Mouse (Mus musculus) megakaryocyte, adult 5-6 weeks (primary cell): ENCODE data around the gene Mfap3l. TPM values are rescaled to one million over a fixed set of nuclear protein-coding genes. Genes with fewer than 3 reads are reported as not detected.
"Not testable (repeated sequence)": the region's sequence is repeated elsewhere in the genome, so short reads cannot be mapped to it uniquely, and the experiment has no call there.

Source experiments
- ATAC-seq: 2 replicates; pipeline ENCODE4 v1.8.0; 2016; ENCODE audit warnings: mild to moderate bottlenecking, inconsistent platforms; ENCODE audit not compliant: poor library complexity, severe bottlenecking
- total RNA-seq, 2 experiments: library from RNA; stranded (forward) in 1 of 2; stranded (reverse) in 1 of 2; fragments of 153-499, 151-499 nt in 1 of 2; fragments of 221-1000, 200-1000 nt in 1 of 2; gene quantifications; 2 replicates each; pipeline versions ENCODE4 v1.2.3 to v1.2.4; 2015 to 2017

Mfap3l gene
- total RNA-seq (2015), result 1.0 and 1.4 TPM in 2 replicates
- total RNA-seq (2017), result 0.81 and 0.84 TPM in 2 replicates

- ATAC-seq, result peak; percentile 86
Observed at GRCm38 (mm10) chr8:60632250-60632932, at the start of gene Mfap3l. Mfap3l (plus strand) TSS chr8:60632827.

- ATAC-seq, result no peak
Observed at GRCm38 (mm10) chr8:60583369-60583768, 49.3 kb upstream of the Mfap3l start.

GRCm38 (mm10) chr8:60591352-60592105, 41.1 kb upstream of the Mfap3l start:
- not testable (repeated sequence) for ATAC-seq

- no peak for ATAC-seq
Observed at GRCm38 (mm10) chr8:60594761-60595160, 37.9 kb upstream of the Mfap3l start.

- ATAC-seq, result no peak
Observed at GRCm38 (mm10) chr8:60611580-60612111, 21.0 kb upstream of the Mfap3l start.

GRCm38 (mm10) chr8:60616928-60617327, 15.7 kb upstream of the Mfap3l start:
- ATAC-seq, result peak; percentile 49; the same call in 1 of the 2 replicates

- ATAC-seq, result no peak
Observed at GRCm38 (mm10) chr8:60621561-60621960, 11.1 kb upstream of the Mfap3l start.

GRCm38 (mm10) chr8:60622056-60622455, 10.6 kb upstream of the Mfap3l start:
- no peak for ATAC-seq

GRCm38 (mm10) chr8:60623438-60623837, 9.2 kb upstream of the Mfap3l start:
- ATAC-seq, result no peak

- ATAC-seq, result peak; percentile 27; the same call in 1 of the 2 replicates
Observed at GRCm38 (mm10) chr8:60624722-60625121, 7.9 kb upstream of the Mfap3l start.

GRCm38 (mm10) chr8:60627937-60628336, 4.7 kb upstream of the Mfap3l start:
- no peak for ATAC-seq

- ATAC-seq, result no peak
Observed at GRCm38 (mm10) chr8:60629059-60629458, 3.6 kb upstream of the Mfap3l start.

GRCm38 (mm10) chr8:60631504-60631934, 1.1 kb upstream of the Mfap3l start:
- peak; percentile 43 for ATAC-seq

GRCm38 (mm10) chr8:60632933-60633655, 467 bp downstream of the Mfap3l start:
- no peak for ATAC-seq

GRCm38 (mm10) chr8:60634921-60635320, 2.3 kb downstream of the Mfap3l start:
- no peak for ATAC-seq

- no peak for ATAC-seq
Observed at GRCm38 (mm10) chr8:60635846-60636245, 3.2 kb downstream of the Mfap3l start.

- no peak for ATAC-seq
Observed at GRCm38 (mm10) chr8:60640046-60640445, 7.4 kb downstream of the Mfap3l start.

- ATAC-seq, result no peak
Observed at GRCm38 (mm10) chr8:60643416-60644020, 10.9 kb downstream of the Mfap3l start.

- no peak for ATAC-seq
Observed at GRCm38 (mm10) chr8:60645164-60645563, 12.5 kb downstream of the Mfap3l start.

- ATAC-seq, result no peak
Observed at GRCm38 (mm10) chr8:60645911-60646310, 13.3 kb downstream of the Mfap3l start.

- no peak for ATAC-seq
Observed at GRCm38 (mm10) chr8:60647291-60647690, 14.7 kb downstream of the Mfap3l start.
